Mouse (Mus musculus): ENCODE results near the gene Ankrd44.

DNA sequence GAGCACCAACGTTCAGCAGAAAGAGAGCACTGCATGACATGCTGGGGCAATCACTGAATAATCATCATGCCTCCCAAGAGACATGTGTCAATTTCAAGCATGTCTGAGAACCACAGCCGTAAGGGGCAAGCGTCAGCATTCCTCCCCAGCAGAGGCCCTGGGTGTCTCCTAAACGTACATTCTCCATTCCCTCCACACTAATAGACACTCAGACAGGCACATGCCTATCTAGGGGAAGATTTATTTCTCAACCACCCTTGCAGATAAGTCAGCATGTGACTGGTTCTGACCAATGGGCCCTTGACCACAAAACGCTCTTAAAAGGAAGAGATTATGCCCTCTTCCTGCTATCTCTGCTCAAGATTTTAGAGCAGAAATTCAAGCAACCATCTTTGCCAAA, 37.7 kb downstream of the Ankrd44 start:
- no peak for TF ChIP-seq ZNF384 (IDR thresholded peaks at IDR 0.05; ENCODE audit: low read depth, low read length)
- no peak for TF ChIP-seq MAFK (IDR thresholded peaks at IDR 0.05; ENCODE audit: insufficient read depth, low read depth, low read length)
- TF ChIP-seq CHD2 (IDR thresholded peaks at IDR 0.05; ENCODE audit: low read depth, low read length): no peak
- no peak for TF ChIP-seq ZC3H11A (IDR thresholded peaks at IDR 0.05; ENCODE audit: borderline replicate concordance, low read depth, low read length)
- no peak for TF ChIP-seq HCFC1 (IDR thresholded peaks at IDR 0.05; ENCODE audit: borderline replicate concordance, insufficient read depth, low read length)

All from ES-E14 (cell line).